Mouse (Mus musculus) spleen, adult 2 months (tissue): Measurements from ENCODE around the gene Atg10.

ENCODE experiments used
- CTCF ChIP-seq: fragments of 200-500 bp; IDR thresholded peaks from 2 replicates; pipeline ENCODE4 v1.5.1; 2011; ENCODE audit warnings: mild to moderate bottlenecking, inconsistent platforms; ENCODE audit not compliant: insufficient read depth, insufficient read length, insufficient replicate concordance; ENCODE audit errors: extremely low read depth
- POLR2A ChIP-seq: fragments of 200-500 bp; IDR thresholded peaks from 2 replicates; pipeline ENCODE4 v1.6.1; 2011; ENCODE audit warnings: low read depth, low read length, inconsistent platforms

- TF ChIP-seq CTCF (no peak), POLR2A (no peak)
Observed at GRCm38 (mm10) chr13:90973409-90973808, 250.4 kb downstream of the Atg10 start.
